Mouse (Mus musculus) spleen, postnatal 10 days (tissue): ENCODE measurements around the gene Asb3.
"Not testable (repeated sequence)": the region's sequence is repeated elsewhere in the genome, so short reads cannot be mapped to it uniquely, and the experiment has no call there.

Experiments used
- DNase-seq, 2 experiments: peaks; one replicate each; pipeline ENCODE4 v3.0.0; 2021 to 2022; ENCODE audit warnings: low spot score in 2 of 2

Asb3 gene

GRCm38 (mm10) chr11:31000028-31000427 is 114.8 kb downstream of the Asb3 start:
- peak in 1 of 2 experiments; percentile 26 for DNase-seq

GRCm38 (mm10) chr11:31001169-31001908 is 116.1 kb downstream of the Asb3 start:
- peak in 1 of 2 experiments; percentile 59 for DNase-seq

DNA sequence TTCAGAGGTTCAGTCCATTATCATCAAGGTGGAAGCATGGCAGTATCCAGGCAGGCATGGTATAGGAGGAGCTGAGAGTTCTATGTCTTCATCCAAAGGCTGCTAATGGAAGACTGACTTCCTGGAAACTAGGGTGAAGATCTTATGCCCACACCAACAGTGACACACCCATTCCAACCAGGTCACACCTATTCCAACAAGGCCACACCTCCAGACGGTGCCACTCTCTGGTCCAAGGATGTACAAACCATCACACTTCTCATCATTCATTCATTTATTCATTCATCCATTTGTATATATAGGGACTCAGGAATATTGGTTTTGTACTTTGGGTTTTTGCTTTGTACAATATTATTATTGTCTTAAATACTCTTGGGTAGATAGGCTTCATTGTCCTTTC is 124.5 kb downstream of the Asb3 start:
- not testable (repeated sequence) for DNase-seq

- not testable (repeated sequence) for DNase-seq
These were observed 132.2 kb downstream of the Asb3 start for GRCm38 (mm10) chr11:31017466-31017865.

GRCm38 (mm10) chr11:31034958-31035357 is 149.7 kb downstream of the Asb3 start:
- no peak for DNase-seq

DNA sequence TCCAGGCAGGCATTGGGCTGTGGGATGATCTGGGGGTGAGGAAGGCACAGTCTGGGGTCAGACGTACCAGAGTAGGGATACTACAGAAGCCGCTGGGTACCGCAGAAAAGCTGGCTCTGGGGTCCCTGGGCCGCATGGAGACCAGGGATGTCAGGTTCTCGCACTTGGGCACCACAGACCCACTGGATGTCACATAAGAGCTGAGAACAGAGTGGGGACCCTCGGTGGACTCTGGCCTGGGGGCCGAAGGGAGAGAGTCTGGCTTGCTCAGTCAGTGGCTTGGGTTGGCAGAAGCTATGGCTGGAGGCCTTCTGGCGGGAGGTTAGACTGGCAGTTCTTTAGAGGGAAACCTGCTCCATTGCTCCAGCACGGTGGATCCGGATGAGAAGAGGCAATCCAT is 204.8 kb downstream of the Asb3 start:
- DNase-seq, result no peak

- no peak for DNase-seq
These were observed 205.3 kb downstream of the Asb3 start for GRCm38 (mm10) chr11:31090478-31090978.

DNA sequence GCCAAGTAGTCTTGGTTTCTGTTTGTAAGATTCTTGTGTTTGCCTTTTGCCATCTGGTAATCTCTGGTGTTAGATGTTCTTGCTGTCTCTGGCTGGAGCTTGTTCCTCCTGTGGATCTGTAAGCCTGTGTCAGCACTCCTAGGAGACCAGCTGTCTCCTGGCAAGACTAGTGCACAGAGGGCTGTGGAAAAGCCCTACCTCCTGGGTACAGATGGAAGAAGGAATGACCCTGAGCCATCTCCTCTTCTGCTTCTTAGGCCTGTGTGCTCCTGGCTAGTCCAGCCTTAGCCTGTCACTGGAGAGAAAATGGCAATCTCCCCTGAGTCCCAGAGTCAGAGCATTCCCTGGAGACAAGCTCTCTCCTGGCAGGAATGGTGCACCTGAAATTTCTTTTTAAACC is 214.3 kb downstream of the Asb3 start:
- DNase-seq, result not testable (repeated sequence)

DNA sequence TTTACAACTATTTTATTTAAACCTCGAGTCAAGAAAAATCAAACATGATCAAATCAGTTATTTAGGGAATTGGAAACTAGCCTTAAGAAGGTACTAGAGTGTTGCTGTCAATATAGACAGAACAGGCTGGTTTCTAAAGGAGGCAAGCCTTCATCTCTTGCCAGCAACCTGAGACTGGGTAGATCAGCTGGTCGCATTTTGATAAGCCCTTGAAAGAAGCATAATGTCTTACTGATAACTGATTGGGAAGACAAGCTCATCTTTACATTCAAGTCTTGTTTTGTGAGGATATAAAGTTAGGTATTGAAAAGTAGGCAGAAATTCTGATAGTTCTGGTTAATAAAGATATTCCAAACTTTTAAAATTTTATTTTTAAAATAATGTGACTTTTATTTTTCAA is 217.0 kb downstream of the Asb3 start:
- no peak for DNase-seq

- no peak for DNase-seq
These were observed 220.1 kb downstream of the Asb3 start for GRCm38 (mm10) chr11:31105364-31105763.

GRCm38 (mm10) chr11:31126964-31127363 is 241.7 kb downstream of the Asb3 start:
- not testable (repeated sequence) for DNase-seq

DNA sequence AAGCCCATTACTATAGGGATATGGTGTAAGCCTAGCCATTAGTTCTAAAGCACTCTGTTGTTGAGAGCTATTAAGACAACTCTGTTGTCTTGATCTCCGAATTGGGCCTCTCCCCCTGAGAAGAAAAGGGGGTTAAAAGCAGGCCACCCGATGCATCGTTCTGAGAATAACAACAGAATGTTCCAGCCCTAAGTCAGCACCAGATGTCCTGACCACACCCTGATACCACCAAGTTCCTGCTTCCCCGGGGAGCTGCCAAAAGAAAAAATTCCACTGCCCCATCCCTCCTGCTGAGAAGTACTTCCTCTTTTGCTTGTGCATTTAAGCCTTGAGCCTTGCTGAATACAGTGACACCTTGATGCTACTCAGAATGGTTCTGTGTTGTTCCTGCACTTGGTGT is 248.5 kb downstream of the Asb3 start:
- DNase-seq, result not testable (repeated sequence)

GRCm38 (mm10) chr11:31134824-31135223 is 249.6 kb downstream of the Asb3 start:
- DNase-seq, result not testable (repeated sequence)

DNA sequence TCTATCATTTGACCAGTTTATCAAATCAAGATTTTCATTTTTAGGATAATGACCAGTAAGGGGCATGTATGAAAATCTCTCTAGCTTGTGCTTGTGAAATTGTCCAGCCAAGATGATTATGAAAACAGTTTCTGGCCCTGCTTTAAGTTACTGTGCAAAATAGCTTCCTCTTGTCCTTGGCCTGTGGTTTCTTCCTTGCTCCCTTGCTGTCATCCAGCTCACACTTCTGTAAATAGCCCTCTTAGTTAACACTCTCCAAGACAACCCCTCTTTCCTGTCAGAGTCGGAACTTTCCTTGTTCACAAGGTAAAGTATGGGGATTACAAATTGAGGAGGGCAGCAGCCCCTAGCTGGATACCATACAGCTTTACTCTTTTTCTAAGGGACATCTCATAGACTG is 253.2 kb downstream of the Asb3 start:
- not testable (repeated sequence) for DNase-seq
